ENCODE assay signal across 10 mouse cellular contexts in the genomic region with DNA sequence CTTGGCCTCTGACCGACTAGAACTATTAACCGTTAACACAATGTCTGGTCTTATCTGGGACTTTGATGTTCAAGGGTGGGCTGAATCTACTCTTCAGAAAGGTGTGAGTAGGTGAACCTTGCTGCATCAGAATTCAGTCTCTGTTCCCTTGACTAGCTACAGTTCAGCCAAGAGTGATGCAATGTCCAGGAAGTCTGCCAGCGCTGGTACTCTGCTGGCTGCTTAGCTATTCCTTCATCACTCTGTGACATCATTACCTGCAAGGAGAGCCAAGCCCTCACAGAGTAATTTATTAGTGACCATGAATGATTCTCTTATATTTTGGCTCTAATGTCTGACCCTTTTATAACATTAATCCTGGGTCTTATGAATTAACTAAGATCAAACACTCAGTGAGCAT.
DNase-seq lines count a peak whose midpoint lies in the region; ATAC-seq and TF ChIP-seq lines count a peak whose summit lies in the region.
"Had no signal": no experiment of that assay in that cellular context is flagged by ENCODE, and none has a peak within 500 bp of the region (broad histone marks: within the 10 kb centered on the region; RNA-seq: fewer than 3 reads in every experiment).

No protein-coding gene starts in this region.

- no peak for TF ChIP-seq POLR2A in limb, embryonic 14.5 days (IDR thresholded peaks at IDR 0.05; ENCODE audit: borderline replicate concordance, extremely low read depth, insufficient read depth, insufficient read length)
- TF ChIP-seq POLR2A in brain, embryonic 14.5 days (IDR thresholded peaks at IDR 0.05; ENCODE audit: borderline replicate concordance, extremely low read depth, insufficient read depth, insufficient read length, poor library complexity, severe bottlenecking): no peak

- no peaks in the 10 kb centered on the region for H3K4me1 ChIP-seq in forebrain, embryonic 15.5 days
- H3K4me1 ChIP-seq in forebrain, embryonic 10.5 days: no peaks in the 10 kb centered on the region
- H3K4me1 ChIP-seq in limb, embryonic 14.5 days (ENCODE audit: control insufficient read depth, insufficient read depth, low read length): no peaks in the 10 kb centered on the region
- no peaks in the 10 kb centered on the region for H3K4me1 ChIP-seq in limb, embryonic 10.5 days
- no peaks in the 10 kb centered on the region for H3K4me1 ChIP-seq in midbrain, embryonic 11.5 days (ENCODE audit: control insufficient read depth, insufficient read depth, low read length)

- intact Hi-C loops in left cerebral cortex, postnatal 25 days (cut with DNase I): no loop called here

- H3K27ac ChIP-seq in forebrain, embryonic 15.5 days (replicated peaks): no peak overlapping the region
- H3K27ac ChIP-seq in forebrain, embryonic 10.5 days: no peak overlapping the region
- H3K27ac ChIP-seq in limb, embryonic 14.5 days (replicated peaks; ENCODE audit: low read depth, low read length): no peak overlapping the region
- no peak overlapping the region for H3K27ac ChIP-seq in limb, embryonic 10.5 days
- no peak overlapping the region for H3K27ac ChIP-seq in midbrain, embryonic 11.5 days (ENCODE audit: low read depth, low read length)

- no peak for TF ChIP-seq CTCF in brain, embryonic 14.5 days (IDR thresholded peaks at IDR 0.05; ENCODE audit: borderline replicate concordance, extremely low read depth, insufficient read depth, insufficient read length)

- no peak overlapping the region for H3K4me2 ChIP-seq in forebrain, embryonic 15.5 days (replicated peaks)
- no peak overlapping the region for H3K4me2 ChIP-seq in limb, embryonic 14.5 days (replicated peaks; ENCODE audit: low read depth, low read length, severe bottlenecking)
- no peak overlapping the region for H3K4me2 ChIP-seq in midbrain, embryonic 11.5 days
- H3K4me2 ChIP-seq: lung, embryonic 14.5 days had no signal

- H3K36me3 ChIP-seq in forebrain, embryonic 15.5 days: no peaks in the 10 kb centered on the region
- no peaks in the 10 kb centered on the region for H3K36me3 ChIP-seq in forebrain, embryonic 10.5 days (replicated peaks)
- H3K36me3 ChIP-seq in limb, embryonic 14.5 days (ENCODE audit: control insufficient read depth, insufficient read depth, low read length): no peaks in the 10 kb centered on the region
- no peaks in the 10 kb centered on the region for H3K36me3 ChIP-seq in limb, embryonic 10.5 days
- H3K36me3 ChIP-seq in midbrain, embryonic 11.5 days (ENCODE audit: control insufficient read depth, insufficient read depth, low read length): no peaks in the 10 kb centered on the region

- H3K27me3 ChIP-seq in forebrain, embryonic 15.5 days: no peaks in the 10 kb centered on the region
- no peaks in the 10 kb centered on the region for H3K27me3 ChIP-seq in forebrain, embryonic 10.5 days (ENCODE audit: poor library complexity, severe bottlenecking)
- H3K27me3 ChIP-seq in limb, embryonic 14.5 days (ENCODE audit: control insufficient read depth, insufficient read depth, low read length): no peaks in the 10 kb centered on the region
- no peaks in the 10 kb centered on the region for H3K27me3 ChIP-seq in limb, embryonic 10.5 days (ENCODE audit: low read depth, poor library complexity, severe bottlenecking)
- no peaks in the 10 kb centered on the region for H3K27me3 ChIP-seq in midbrain, embryonic 11.5 days (ENCODE audit: control insufficient read depth, insufficient read depth, low read length)

- 69% methylated on average over 3 of the region's 3 CpGs for WGBS in forebrain, embryonic 15.5 days
- WGBS in forebrain, embryonic 10.5 days: 93% methylated on average over 3 of the region's 3 CpGs
- WGBS in limb, embryonic 14.5 days: 80% methylated on average over 3 of the region's 3 CpGs
- 87% methylated on average over 3 of the region's 3 CpGs for WGBS in limb, embryonic 10.5 days
- 92% methylated on average over 3 of the region's 3 CpGs for WGBS in midbrain, embryonic 11.5 days

- peak; percentile 67 for ATAC-seq in forebrain, embryonic 15.5 days (replicated peaks)
- no peak for ATAC-seq in limb, embryonic 14.5 days (ENCODE audit: low FRiP score, low read depth)
- no peak for ATAC-seq in midbrain, embryonic 11.5 days (ENCODE audit: low FRiP score)
- ATAC-seq: intestine, embryonic 16.5 days had no signal

- H3K4me3 ChIP-seq in forebrain, embryonic 15.5 days: no peak overlapping the region
- no peak overlapping the region for H3K4me3 ChIP-seq in forebrain, embryonic 10.5 days
- no peak overlapping the region for H3K4me3 ChIP-seq in limb, embryonic 14.5 days (replicated peaks; ENCODE audit: low read length)
- H3K4me3 ChIP-seq in limb, embryonic 10.5 days: no peak overlapping the region
- H3K4me3 ChIP-seq in midbrain, embryonic 11.5 days (ENCODE audit: low read depth, low read length): no peak overlapping the region

- H3K9ac ChIP-seq in forebrain, embryonic 15.5 days (replicated peaks): no peak overlapping the region
- H3K9ac ChIP-seq in limb, embryonic 14.5 days (ENCODE audit: low read depth, low read length, severe bottlenecking): no peak overlapping the region
- H3K9ac ChIP-seq in midbrain, embryonic 11.5 days (ENCODE audit: low read length): no peak overlapping the region
- H3K9ac ChIP-seq: lung, embryonic 14.5 days had no signal

- DNase-seq in forebrain, embryonic 10.5 days (ENCODE audit: extremely low spot score, low spot score): no peak
- peak; percentile 61 for DNase-seq in limb, embryonic 14.5 days (ENCODE audit: low spot score)
- no peak for DNase-seq in limb, embryonic 10.5 days (ENCODE audit: low spot score)
- peak; percentile 85 for DNase-seq in brain, embryonic 14.5 days (ENCODE audit: low read depth)
- DNase-seq in left cerebral cortex, postnatal 25 days (ENCODE audit: low spot score in 2 of 2): peak; percentile 3 to 14
- DNase-seq in thymus, postnatal 0 days (ENCODE audit: low spot score): no peak
- DNase-seq in midbrain, embryonic 11.5 days (ENCODE audit: low spot score, missing footprints): no peak
- DNase-seq: lung, embryonic 14.5 days had no signal

- H3K9me3 ChIP-seq in forebrain, embryonic 15.5 days: no peaks in the 10 kb centered on the region
- H3K9me3 ChIP-seq in forebrain, embryonic 10.5 days: no peaks in the 10 kb centered on the region
- no peaks in the 10 kb centered on the region for H3K9me3 ChIP-seq in limb, embryonic 14.5 days (ENCODE audit: control insufficient read depth, low read length)
- H3K9me3 ChIP-seq in limb, embryonic 10.5 days (replicated peaks): no peaks in the 10 kb centered on the region
- no peaks in the 10 kb centered on the region for H3K9me3 ChIP-seq in midbrain, embryonic 11.5 days (ENCODE audit: control insufficient read depth, low read length)

Comparison
In these comparisons a context has a peak if more than half of its experiments do, and no peak if none do; other contexts are left out.
1. DNase-seq: peak in limb, embryonic 14.5 days (single experiment), brain, embryonic 14.5 days (single experiment) and left cerebral cortex, postnatal 25 days (2 of 2); none in forebrain, embryonic 10.5 days (single experiment), limb, embryonic 10.5 days (single experiment), thymus, postnatal 0 days (single experiment) and midbrain, embryonic 11.5 days (single experiment).